Mouse (Mus musculus): ENCODE data around the gene Dydc2. TPM values are rescaled to one million over a fixed set of nuclear protein-coding genes. Genes with fewer than 3 reads are reported as not detected.

Dydc2 gene
- total and polyA plus RNA-seq, 2 experiments from 2014 or later, result 0.62 to 1.2 TPM

GRCm38 (mm10) chr14:41100712-41101111 lies 31.7 kb upstream of the Dydc2 start:
- no peak for TF ChIP-seq CTCF (IDR thresholded peaks at IDR 0.05; ENCODE audit: low read depth)
- Histone ChIP-seq H3K4me3 (ENCODE audit: low read depth, low read length) (no peak overlapping the region), H3K27me3 (ENCODE audit: insufficient read depth, low read length) (no peaks in the 10 kb centered on the region), H3K9ac (no peak overlapping the region), H3K27ac (ENCODE audit: low read depth, low read length) (no peak overlapping the region), H3K36me3 (ENCODE audit: insufficient read depth) (no peaks in the 10 kb centered on the region), H3K4me2 (ENCODE audit: low read depth) (no peak overlapping the region), H3K4me1 (ENCODE audit: insufficient read depth) (no peaks in the 10 kb centered on the region), H3K9me3 (ENCODE audit: low read length) (no peaks in the 10 kb centered on the region)
- WGBS, result 87% methylated on average over 3 of the region's 3 CpGs
- no peak for ATAC-seq
- DNase-seq, result no peak

- H3K27me3 ChIP-seq (ENCODE audit: insufficient read depth, low read length), result no peaks in the 10 kb centered on the region
- DNase-seq, result no peak
- H3K36me3 ChIP-seq (ENCODE audit: insufficient read depth), result no peaks in the 10 kb centered on the region
- H3K9ac ChIP-seq, result no peak overlapping the region
- 93% methylated on average over 1 of the region's 1 CpGs for WGBS
- H3K27ac ChIP-seq (ENCODE audit: low read depth, low read length), result no peak overlapping the region
- H3K4me2 ChIP-seq (ENCODE audit: low read depth), result no peak overlapping the region
- H3K4me1 ChIP-seq (ENCODE audit: insufficient read depth), result no peaks in the 10 kb centered on the region
- no peak for ATAC-seq
- no peaks in the 10 kb centered on the region for H3K9me3 ChIP-seq (ENCODE audit: low read length)
- no peak for TF ChIP-seq CTCF (IDR thresholded peaks at IDR 0.05; ENCODE audit: low read depth)
- H3K4me3 ChIP-seq (ENCODE audit: low read depth, low read length), result no peak overlapping the region
Measured at GRCm38 (mm10) chr14:41098726-41099125, 29.7 kb upstream of the Dydc2 start.

- no peak overlapping the region for H3K4me3 ChIP-seq (ENCODE audit: low read depth, low read length)
- WGBS, result 90% methylated on average over 3 of the region's 3 CpGs
- TF ChIP-seq CTCF (IDR thresholded peaks at IDR 0.05; ENCODE audit: low read depth), result no peak
- DNase-seq (no peak), ATAC-seq (no peak)
- H3K36me3 ChIP-seq (ENCODE audit: insufficient read depth), result no peaks in the 10 kb centered on the region
- no peaks in the 10 kb centered on the region for H3K9me3 ChIP-seq (ENCODE audit: low read length)
- H3K27me3 ChIP-seq (ENCODE audit: insufficient read depth, low read length), result no peaks in the 10 kb centered on the region
- H3K27ac ChIP-seq (ENCODE audit: low read depth, low read length), result no peak overlapping the region
- no peak overlapping the region for H3K4me2 ChIP-seq (ENCODE audit: low read depth)
- no peak overlapping the region for H3K9ac ChIP-seq
- H3K4me1 ChIP-seq (ENCODE audit: insufficient read depth), result no peaks in the 10 kb centered on the region
Measured at GRCm38 (mm10) chr14:41096296-41096860, 27.4 kb upstream of the Dydc2 start.

DNA sequence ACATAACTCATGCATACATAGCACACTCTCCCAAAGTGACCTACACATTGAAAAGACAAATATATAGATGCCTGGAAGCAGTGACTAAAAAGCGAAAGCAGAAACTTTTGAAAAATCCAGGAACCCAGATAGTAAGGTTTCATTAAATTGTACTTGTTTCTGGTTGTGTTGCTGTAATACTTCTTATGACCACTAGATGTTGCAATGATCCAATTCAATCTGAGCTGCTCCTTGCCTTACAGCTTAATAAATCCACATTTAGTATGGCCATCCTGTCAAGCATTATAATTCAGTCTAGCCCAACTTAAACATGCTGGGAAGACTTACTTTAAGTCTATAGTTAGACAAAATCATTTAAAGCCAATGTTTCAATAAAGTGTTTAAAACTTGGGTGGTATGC lies 25.1 kb upstream of the Dydc2 start:
- WGBS, result 43% methylated on average over 1 of the region's 1 CpGs
- H3K9me3 ChIP-seq (ENCODE audit: low read length), result no peaks in the 10 kb centered on the region
- no peak overlapping the region for H3K27ac ChIP-seq (ENCODE audit: low read depth, low read length)
- H3K4me3 ChIP-seq (ENCODE audit: low read depth, low read length), result no peak overlapping the region
- no peaks in the 10 kb centered on the region for H3K4me1 ChIP-seq (ENCODE audit: insufficient read depth)
- no peaks in the 10 kb centered on the region for H3K36me3 ChIP-seq (ENCODE audit: insufficient read depth)
- peak; percentile 76 for TF ChIP-seq CTCF (IDR thresholded peaks at IDR 0.05; ENCODE audit: low read depth)
- no peaks in the 10 kb centered on the region for H3K27me3 ChIP-seq (ENCODE audit: insufficient read depth, low read length)
- no peak overlapping the region for H3K4me2 ChIP-seq (ENCODE audit: low read depth)
- peak; percentile 50; the same call in 1 of the 2 replicates for ATAC-seq
- H3K9ac ChIP-seq, result no peak overlapping the region
- peak; percentile 2 for DNase-seq

DNA sequence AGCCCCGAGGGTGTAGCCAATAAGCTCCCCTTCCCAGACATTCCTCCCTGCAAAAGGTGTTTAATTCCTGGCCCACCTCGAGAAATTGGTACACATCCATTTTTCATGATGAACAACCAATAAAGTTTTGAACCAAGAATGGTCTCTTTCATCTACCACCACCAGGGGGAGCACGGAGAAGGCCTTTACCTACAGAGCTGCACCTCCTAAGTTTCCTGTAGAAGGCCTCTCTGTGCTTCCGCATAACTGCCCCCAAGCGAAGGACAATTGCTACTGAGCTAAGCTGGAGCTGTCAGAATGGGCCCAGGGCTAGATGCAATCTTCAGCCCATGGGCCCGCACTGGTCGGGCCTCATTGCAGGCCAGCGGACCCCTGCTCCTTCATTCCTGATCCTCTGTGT lies 21.8 kb upstream of the Dydc2 start:
- DNase-seq (no peak), ATAC-seq (no peak)
- Histone ChIP-seq H3K27ac (ENCODE audit: low read depth, low read length) (no peak overlapping the region), H3K9ac (no peak overlapping the region), H3K4me3 (ENCODE audit: low read depth, low read length) (no peak overlapping the region), H3K36me3 (ENCODE audit: insufficient read depth) (no peaks in the 10 kb centered on the region), H3K4me2 (ENCODE audit: low read depth) (no peak overlapping the region), H3K4me1 (ENCODE audit: insufficient read depth) (no peaks in the 10 kb centered on the region), H3K27me3 (ENCODE audit: insufficient read depth, low read length) (no peaks in the 10 kb centered on the region), H3K9me3 (ENCODE audit: low read length) (no peaks in the 10 kb centered on the region)
- 56% methylated on average over 8 of the region's 8 CpGs for WGBS
- 0 out of 2 replicates have a peak, but pooled peaks have one; percentile 39 for TF ChIP-seq CTCF (IDR thresholded peaks at IDR 0.05; ENCODE audit: low read depth)

DNA sequence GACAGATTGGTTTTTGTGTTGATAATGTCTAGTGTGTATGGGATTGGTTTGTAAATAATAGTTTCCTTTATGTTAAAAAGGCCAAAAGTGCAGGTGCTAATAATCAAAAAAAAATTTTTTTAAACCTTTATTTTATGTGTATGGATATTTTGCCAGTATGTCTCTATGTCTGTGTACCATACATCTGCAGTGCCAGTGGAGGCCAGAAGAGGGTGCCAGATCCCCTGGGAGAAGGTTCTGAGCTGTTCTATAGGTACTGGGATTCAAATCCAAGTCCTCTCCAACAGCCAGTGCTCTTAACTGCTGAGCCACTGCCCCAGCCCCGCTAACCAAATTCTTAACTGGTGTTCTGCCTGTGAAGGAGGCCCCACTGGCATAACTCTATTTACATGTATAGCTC lies 18.5 kb upstream of the Dydc2 start:
- TF ChIP-seq CTCF (IDR thresholded peaks at IDR 0.05; ENCODE audit: low read depth), result peak; percentile 22; the same call in 1 of the 2 replicates
- Histone ChIP-seq H3K27me3 (ENCODE audit: insufficient read depth, low read length) (no peaks in the 10 kb centered on the region), H3K9me3 (ENCODE audit: low read length) (no peaks in the 10 kb centered on the region), H3K9ac (no peak overlapping the region), H3K4me1 (ENCODE audit: insufficient read depth) (no peaks in the 10 kb centered on the region), H3K27ac (ENCODE audit: low read depth, low read length) (no peak overlapping the region), H3K36me3 (ENCODE audit: insufficient read depth) (no peaks in the 10 kb centered on the region), H3K4me3 (ENCODE audit: low read depth, low read length) (no peak overlapping the region), H3K4me2 (ENCODE audit: low read depth) (no peak overlapping the region)
- ATAC-seq, result no peak
- 89% methylated on average over 1 of the region's 1 CpGs for WGBS
- no peak for DNase-seq

DNA sequence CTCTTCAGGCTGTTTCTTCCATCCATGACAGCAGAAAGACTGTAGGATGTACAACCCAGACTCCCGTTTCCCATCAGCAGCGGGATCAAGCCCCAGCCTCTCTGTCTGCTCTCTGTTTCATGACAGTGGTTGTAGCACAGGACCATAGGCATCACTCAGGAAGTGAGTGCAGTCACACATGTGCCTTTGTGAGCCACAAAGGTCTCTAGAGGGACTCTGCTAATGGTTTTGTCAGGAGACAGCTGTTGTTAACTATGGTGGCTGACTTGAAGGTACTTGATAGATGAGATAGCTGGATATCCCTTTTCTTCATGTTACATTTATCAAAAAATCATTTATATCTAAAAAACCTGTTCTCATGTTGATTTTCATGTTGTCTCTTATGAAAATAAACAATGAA lies 13.4 kb upstream of the Dydc2 start:
- no peak for DNase-seq
- H3K27ac ChIP-seq (ENCODE audit: low read depth, low read length), result no peak overlapping the region

More for the DNA sequence above, 13.4 kb upstream of the Dydc2 start:
- no peaks in the 10 kb centered on the region for H3K36me3 ChIP-seq (ENCODE audit: insufficient read depth)
- no peak for ATAC-seq
- no peak overlapping the region for H3K9ac ChIP-seq
- H3K4me1 ChIP-seq (ENCODE audit: insufficient read depth), result no peaks in the 10 kb centered on the region
- no peaks in the 10 kb centered on the region for H3K27me3 ChIP-seq (ENCODE audit: insufficient read depth, low read length)
- no peak for TF ChIP-seq CTCF (IDR thresholded peaks at IDR 0.05; ENCODE audit: low read depth)
- 94% methylated on average over 2 of the region's 2 CpGs for WGBS
- no peak overlapping the region for H3K4me3 ChIP-seq (ENCODE audit: low read depth, low read length)
- no peaks in the 10 kb centered on the region for H3K9me3 ChIP-seq (ENCODE audit: low read length)
- no peak overlapping the region for H3K4me2 ChIP-seq (ENCODE audit: low read depth)
